Mouse (Mus musculus) embryonic fibroblast, embryonic 13.5 days (primary cell): Measurements from ENCODE around the gene Prelid3b.

Source experiments
- CTCF ChIP-seq: IDR thresholded peaks from 2 replicates; pipeline ENCODE4 v1.5.1; 2011; ENCODE audit warnings: mild to moderate bottlenecking, control low read depth, low read length, moderate library complexity, borderline replicate concordance; ENCODE audit not compliant: insufficient read depth
- POLR2A ChIP-seq: IDR thresholded peaks from 2 replicates; pipeline ENCODE4 v1.6.1; 2011; ENCODE audit warnings: low read depth, mild to moderate bottlenecking, control low read depth, low read length, moderate library complexity

GRCm38 (mm10) chr2:174428996-174429591, 43.8 kb downstream of the Prelid3b start:
- no peak for TF ChIP-seq CTCF
- no peak for TF ChIP-seq POLR2A
